Mouse (Mus musculus): ENCODE data around the gene Unc5b. TPM values are rescaled to one million over a fixed set of nuclear protein-coding genes. Genes with fewer than 3 reads are reported as not detected.

Unc5b gene
- polyA plus RNA-seq, 1 experiment from 2014 or later = 2.3 TPM

DNA sequence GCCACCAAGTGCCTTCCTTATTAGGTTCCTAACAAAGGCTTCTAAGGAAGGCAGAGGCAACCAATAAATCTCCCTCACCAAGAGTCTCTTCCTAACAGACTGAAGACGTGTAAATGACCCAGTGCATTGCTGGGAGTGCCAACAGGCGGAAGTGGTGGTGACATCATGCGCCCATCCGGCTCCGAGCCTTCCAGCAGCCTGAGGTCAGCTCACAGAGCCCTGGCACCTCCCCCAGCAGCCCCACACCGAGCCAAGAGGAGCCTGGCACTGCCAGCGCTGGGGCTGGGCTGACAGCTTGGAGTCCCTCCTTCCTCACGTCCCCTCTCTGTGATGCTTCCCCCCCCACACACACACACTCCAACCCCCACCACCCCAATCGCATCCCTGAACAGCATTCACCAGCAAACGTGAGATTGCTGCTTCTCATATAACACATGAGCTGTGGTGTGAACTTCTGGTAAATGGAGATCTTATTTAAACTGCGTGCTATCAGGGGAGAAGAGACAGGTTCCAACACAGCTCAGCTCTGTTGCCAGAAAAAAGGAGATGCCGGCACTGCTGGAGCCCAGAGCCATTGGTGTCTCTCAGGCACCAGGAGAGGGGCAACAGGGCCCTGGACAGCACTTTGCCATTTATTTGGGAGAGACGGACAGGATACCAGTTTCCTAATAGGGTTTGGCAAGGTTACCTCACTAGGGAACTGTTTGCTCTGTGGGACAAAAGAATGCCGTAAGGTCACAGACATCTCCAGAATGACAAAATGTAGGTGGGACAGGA lies 14.3 kb downstream of the Unc5b start:
- 45% methylated on average over 14 of the region's 14 CpGs for whole genome bisulfite sequencing
- Histone ChIP-seq H3K4me2 (replicated peaks; ENCODE audit: low read depth, low read length) (no peak overlapping the region), H3K36me3 (ENCODE audit: control insufficient read depth, insufficient read depth, low read length) (no peaks in the 10 kb centered on the region), H3K27me3 (ENCODE audit: control insufficient read depth, insufficient read depth, low read length) (peaks cover 17% of the 10 kb centered on the region), H3K4me1 (replicated peaks; ENCODE audit: control insufficient read depth, insufficient read depth, low read length) (peaks cover 18% of the 10 kb centered on the region), H3K9ac (ENCODE audit: low read depth, low read length) (no peak overlapping the region), H3K4me3 (ENCODE audit: low read depth, low read length) (no peak overlapping the region), H3K9me3 (ENCODE audit: control insufficient read depth, low read length) (no peaks in the 10 kb centered on the region), H3K27ac (ENCODE audit: low read depth, low read length) (0 out of 2 replicates have a peak overlapping the region, but pooled peaks have one; percentile 36)
- ATAC-seq (ENCODE audit: low FRiP score) (no peak), DNase-seq (ENCODE audit: low spot score) (no peak)

DNA sequence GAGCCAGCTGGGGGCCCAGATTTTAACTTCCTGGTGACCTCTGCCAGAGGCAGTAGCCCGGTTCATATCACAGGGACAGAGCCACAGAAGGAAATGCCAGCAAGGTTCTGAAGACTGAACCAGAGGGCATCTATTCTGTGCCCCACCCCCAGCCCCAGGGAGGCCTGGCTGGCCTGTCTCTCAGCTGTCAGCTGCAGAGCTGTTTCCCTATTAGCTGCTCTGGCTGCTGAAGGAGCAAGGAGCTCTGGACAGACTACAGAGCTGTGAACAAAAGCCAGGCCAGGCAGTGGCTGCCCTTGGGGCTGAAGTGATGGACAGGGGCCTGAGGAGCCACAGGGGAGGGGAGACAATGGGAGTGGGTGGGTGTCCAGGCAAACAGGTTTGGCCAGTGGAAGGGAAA lies 15.5 kb downstream of the Unc5b start:
- DNase-seq (ENCODE audit: low spot score) (no peak), ATAC-seq (ENCODE audit: low FRiP score) (peak; percentile 36)
- Histone ChIP-seq H3K4me2 (replicated peaks; ENCODE audit: low read depth, low read length) (no peak overlapping the region), H3K27me3 (ENCODE audit: control insufficient read depth, insufficient read depth, low read length) (peaks cover 17% of the 10 kb centered on the region), H3K36me3 (ENCODE audit: control insufficient read depth, insufficient read depth, low read length) (no peaks in the 10 kb centered on the region), H3K4me3 (ENCODE audit: low read depth, low read length) (no peak overlapping the region), H3K9me3 (ENCODE audit: control insufficient read depth, low read length) (no peaks in the 10 kb centered on the region), H3K27ac (ENCODE audit: low read depth, low read length) (peak overlapping the region; percentile 39; the same call in 1 of the 2 replicates), H3K4me1 (replicated peaks; ENCODE audit: control insufficient read depth, insufficient read depth, low read length) (peaks cover 18% of the 10 kb centered on the region), H3K9ac (ENCODE audit: low read depth, low read length) (peak overlapping the region; percentile 11; the same call in 1 of the 2 replicates)
- WGBS = 5% methylated on average over 1 of the region's 1 CpGs

DNA sequence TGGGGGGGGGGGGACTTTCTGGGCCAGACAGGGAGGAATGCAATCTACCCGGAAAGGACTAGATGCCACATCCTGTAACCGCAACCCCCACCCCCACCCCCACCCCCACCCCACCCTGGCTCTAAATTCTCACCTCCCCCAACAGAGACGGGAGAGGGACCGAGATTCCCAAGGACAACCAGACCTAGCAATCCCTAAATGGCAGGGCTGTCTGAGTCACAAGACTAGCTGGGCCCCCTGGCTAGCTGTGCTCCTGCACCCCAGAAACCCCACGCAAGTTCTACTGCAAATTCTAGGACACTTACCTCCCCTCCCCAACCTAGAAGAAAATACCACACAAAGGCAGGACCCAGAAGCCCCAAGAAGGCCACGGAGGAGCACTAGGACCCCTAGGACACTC lies 16.3 kb downstream of the Unc5b start:
- DNase-seq (ENCODE audit: low spot score) (no peak), ATAC-seq (ENCODE audit: low FRiP score) (no peak)
- H3K36me3 ChIP-seq (ENCODE audit: control insufficient read depth, insufficient read depth, low read length) = no peaks in the 10 kb centered on the region
- no peak overlapping the region for H3K4me3 ChIP-seq (ENCODE audit: low read depth, low read length)
- peaks cover 17% of the 10 kb centered on the region for H3K27me3 ChIP-seq (ENCODE audit: control insufficient read depth, insufficient read depth, low read length)
- peaks cover 18% of the 10 kb centered on the region for H3K4me1 ChIP-seq (replicated peaks; ENCODE audit: control insufficient read depth, insufficient read depth, low read length)
- 15% methylated on average over 6 of the region's 6 CpGs for WGBS
- no peak overlapping the region for H3K4me2 ChIP-seq (replicated peaks; ENCODE audit: low read depth, low read length)
- peak overlapping the region; percentile 27; the same call in 1 of the 2 replicates for H3K27ac ChIP-seq (ENCODE audit: low read depth, low read length)
- H3K9ac ChIP-seq (ENCODE audit: low read depth, low read length) = peak overlapping the region; percentile 11; the same call in 1 of the 2 replicates
- H3K9me3 ChIP-seq (ENCODE audit: control insufficient read depth, low read length) = no peaks in the 10 kb centered on the region

DNA sequence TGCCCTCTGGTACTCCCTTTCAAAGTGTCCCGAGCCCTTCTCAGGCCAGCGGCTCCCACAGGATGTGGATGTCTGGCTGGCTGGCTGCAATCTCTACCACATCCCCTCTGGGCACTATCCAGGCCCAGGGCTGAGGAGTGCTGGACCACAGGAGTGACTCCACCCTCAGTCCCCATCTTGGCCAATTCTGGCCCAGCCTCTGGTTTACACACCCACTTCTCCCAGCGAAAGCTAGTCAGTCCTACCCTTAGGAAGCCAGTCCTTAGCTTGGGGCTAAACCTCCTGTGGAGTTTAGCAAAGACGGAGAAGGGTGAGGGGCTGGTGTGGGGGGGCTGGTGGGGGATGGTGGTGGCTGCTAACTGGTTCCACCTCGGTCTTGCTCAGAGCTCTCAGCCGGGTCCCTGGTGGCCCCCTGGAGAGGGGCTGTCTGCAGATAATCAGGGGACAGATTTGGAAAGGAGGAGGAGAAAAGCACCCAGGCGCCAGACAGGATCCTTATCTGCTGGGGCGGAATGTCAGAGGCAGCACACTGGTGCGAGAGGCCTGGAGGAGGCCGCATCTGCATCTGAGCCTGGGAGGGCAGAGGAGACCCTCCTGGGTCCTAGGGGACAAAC lies 16.8 kb downstream of the Unc5b start:
- Histone ChIP-seq H3K4me2 (replicated peaks; ENCODE audit: low read depth, low read length) (no peak overlapping the region), H3K9ac (ENCODE audit: low read depth, low read length) (no peak overlapping the region), H3K27me3 (ENCODE audit: control insufficient read depth, insufficient read depth, low read length) (peaks cover 17% of the 10 kb centered on the region), H3K27ac (ENCODE audit: low read depth, low read length) (peak overlapping the region; percentile 25), H3K36me3 (ENCODE audit: control insufficient read depth, insufficient read depth, low read length) (no peaks in the 10 kb centered on the region), H3K9me3 (ENCODE audit: control insufficient read depth, low read length) (no peaks in the 10 kb centered on the region), H3K4me3 (ENCODE audit: low read depth, low read length) (no peak overlapping the region), H3K4me1 (replicated peaks; ENCODE audit: control insufficient read depth, insufficient read depth, low read length) (peaks cover 18% of the 10 kb centered on the region)
- DNase-seq (ENCODE audit: low spot score) (no peak), ATAC-seq (ENCODE audit: low FRiP score) (peak; percentile 45)
- WGBS = 10% methylated on average over 10 of the region's 10 CpGs

DNA sequence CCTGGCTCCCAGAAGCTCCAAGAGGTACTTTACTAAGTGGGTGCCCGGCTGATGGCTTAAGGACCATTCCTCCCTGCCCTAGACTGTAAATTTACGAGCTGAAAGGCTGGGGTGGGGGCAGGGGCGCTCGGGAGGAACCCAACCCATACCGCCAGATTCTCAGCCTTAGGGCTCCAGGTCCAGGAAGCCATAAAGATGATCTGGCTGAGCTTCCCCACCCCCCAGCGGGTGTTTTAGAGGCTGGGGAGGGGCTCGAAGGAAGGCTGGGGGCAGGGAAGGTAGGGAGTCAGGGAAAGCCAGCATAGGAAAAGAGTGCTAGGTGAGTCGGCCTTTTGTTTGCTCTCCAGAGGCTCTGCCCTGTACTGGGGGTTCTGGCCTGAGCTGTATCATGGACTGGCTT lies 17.8 kb downstream of the Unc5b start:
- Histone ChIP-seq H3K4me1 (replicated peaks; ENCODE audit: control insufficient read depth, insufficient read depth, low read length) (peaks cover 18% of the 10 kb centered on the region), H3K36me3 (ENCODE audit: control insufficient read depth, insufficient read depth, low read length) (no peaks in the 10 kb centered on the region), H3K4me3 (ENCODE audit: low read depth, low read length) (no peak overlapping the region), H3K27ac (ENCODE audit: low read depth, low read length) (no peak overlapping the region; the same call in 1 of the 2 replicates), H3K27me3 (ENCODE audit: control insufficient read depth, insufficient read depth, low read length) (peaks cover 17% of the 10 kb centered on the region), H3K4me2 (replicated peaks; ENCODE audit: low read depth, low read length) (no peak overlapping the region), H3K9ac (ENCODE audit: low read depth, low read length) (no peak overlapping the region), H3K9me3 (ENCODE audit: control insufficient read depth, low read length) (no peaks in the 10 kb centered on the region)
- ATAC-seq (ENCODE audit: low FRiP score) = no peak
- DNase-seq (ENCODE audit: low spot score) = no peak
- 16% methylated on average over 8 of the region's 8 CpGs for WGBS

DNA sequence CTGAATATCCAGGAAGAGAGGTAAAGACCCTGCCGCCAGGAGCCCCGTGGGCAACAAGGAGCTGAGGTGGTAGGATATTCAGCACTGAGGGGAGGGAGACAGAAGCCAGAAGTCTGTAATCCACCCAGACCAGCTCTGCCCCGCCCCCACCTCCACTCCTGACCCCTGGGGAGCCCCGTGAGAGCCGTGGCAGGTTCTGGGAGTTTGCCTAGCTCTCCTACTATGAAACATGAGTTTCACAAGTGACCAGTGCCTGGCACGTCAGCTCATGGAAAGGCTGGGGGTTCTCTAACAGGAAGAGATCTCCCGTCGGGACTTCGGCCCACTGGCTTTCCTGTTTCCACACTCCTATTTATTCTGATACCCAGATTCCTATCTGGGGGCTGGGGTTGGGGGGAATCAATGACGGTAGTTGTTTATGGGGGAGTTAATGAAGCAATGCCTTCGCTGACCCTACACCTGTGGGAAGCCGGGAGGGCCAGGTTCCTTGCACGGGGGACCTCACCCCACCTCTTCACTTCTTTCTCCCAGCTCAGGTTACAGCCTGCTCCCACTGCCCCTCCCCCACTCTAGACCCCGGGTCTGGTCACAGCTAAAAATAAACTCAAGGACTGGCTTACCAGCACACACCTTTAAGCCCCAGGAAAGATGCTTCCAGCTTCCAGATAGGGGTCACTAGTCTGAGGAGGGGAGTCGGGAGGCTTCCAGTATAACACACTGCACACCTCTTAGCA lies 19.4 kb downstream of the Unc5b start:
- Histone ChIP-seq H3K27ac (ENCODE audit: low read depth, low read length) (no peak overlapping the region), H3K9ac (ENCODE audit: low read depth, low read length) (no peak overlapping the region), H3K4me3 (ENCODE audit: low read depth, low read length) (no peak overlapping the region), H3K4me2 (replicated peaks; ENCODE audit: low read depth, low read length) (0 out of 2 replicates have a peak overlapping the region, but pooled peaks have one; percentile 3), H3K4me1 (replicated peaks; ENCODE audit: control insufficient read depth, insufficient read depth, low read length) (peaks cover 18% of the 10 kb centered on the region), H3K9me3 (ENCODE audit: control insufficient read depth, low read length) (no peaks in the 10 kb centered on the region), H3K27me3 (ENCODE audit: control insufficient read depth, insufficient read depth, low read length) (peaks cover 17% of the 10 kb centered on the region), H3K36me3 (ENCODE audit: control insufficient read depth, insufficient read depth, low read length) (no peaks in the 10 kb centered on the region)
- no peak for ATAC-seq (ENCODE audit: low FRiP score)
- 10% methylated on average over 15 of the region's 15 CpGs for WGBS
- no peak for DNase-seq (ENCODE audit: low spot score)

DNA sequence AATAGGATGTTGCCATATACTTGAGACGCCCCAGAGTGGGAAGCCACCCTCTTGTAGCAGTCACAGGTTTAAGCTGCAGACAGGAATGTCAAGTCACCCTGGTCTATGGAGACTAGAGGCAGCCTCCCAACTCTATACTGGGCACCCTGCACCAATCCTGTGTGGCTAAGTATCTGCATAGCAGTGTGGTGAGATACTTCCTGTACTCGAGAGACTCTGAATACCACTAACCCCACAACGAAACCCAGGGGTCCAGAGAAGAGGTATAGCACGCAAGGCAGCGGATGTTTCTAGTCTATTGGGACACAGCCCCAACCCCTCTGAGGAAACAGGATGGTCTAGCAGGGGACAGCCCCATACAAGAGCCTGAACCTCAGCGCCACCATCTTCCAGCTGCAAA lies 22.9 kb downstream of the Unc5b start:
- no peak overlapping the region for H3K4me2 ChIP-seq (replicated peaks; ENCODE audit: low read depth, low read length)
- no peak overlapping the region for H3K9ac ChIP-seq (ENCODE audit: low read depth, low read length)
- H3K4me3 ChIP-seq (ENCODE audit: low read depth, low read length) = no peak overlapping the region
- no peaks in the 10 kb centered on the region for H3K36me3 ChIP-seq (ENCODE audit: control insufficient read depth, insufficient read depth, low read length)
- H3K27me3 ChIP-seq (ENCODE audit: control insufficient read depth, insufficient read depth, low read length) = peaks cover 13% of the 10 kb centered on the region
- ATAC-seq (ENCODE audit: low FRiP score) (no peak), DNase-seq (ENCODE audit: low spot score) (no peak)
- H3K9me3 ChIP-seq (ENCODE audit: control insufficient read depth, low read length) = no peaks in the 10 kb centered on the region
- peaks cover 4% of the 10 kb centered on the region; the same call in 1 of the 2 replicates for H3K4me1 ChIP-seq (replicated peaks; ENCODE audit: control insufficient read depth, insufficient read depth, low read length)
- 74% methylated on average over 6 of the region's 6 CpGs for WGBS
- H3K27ac ChIP-seq (ENCODE audit: low read depth, low read length) = no peak overlapping the region

DNA sequence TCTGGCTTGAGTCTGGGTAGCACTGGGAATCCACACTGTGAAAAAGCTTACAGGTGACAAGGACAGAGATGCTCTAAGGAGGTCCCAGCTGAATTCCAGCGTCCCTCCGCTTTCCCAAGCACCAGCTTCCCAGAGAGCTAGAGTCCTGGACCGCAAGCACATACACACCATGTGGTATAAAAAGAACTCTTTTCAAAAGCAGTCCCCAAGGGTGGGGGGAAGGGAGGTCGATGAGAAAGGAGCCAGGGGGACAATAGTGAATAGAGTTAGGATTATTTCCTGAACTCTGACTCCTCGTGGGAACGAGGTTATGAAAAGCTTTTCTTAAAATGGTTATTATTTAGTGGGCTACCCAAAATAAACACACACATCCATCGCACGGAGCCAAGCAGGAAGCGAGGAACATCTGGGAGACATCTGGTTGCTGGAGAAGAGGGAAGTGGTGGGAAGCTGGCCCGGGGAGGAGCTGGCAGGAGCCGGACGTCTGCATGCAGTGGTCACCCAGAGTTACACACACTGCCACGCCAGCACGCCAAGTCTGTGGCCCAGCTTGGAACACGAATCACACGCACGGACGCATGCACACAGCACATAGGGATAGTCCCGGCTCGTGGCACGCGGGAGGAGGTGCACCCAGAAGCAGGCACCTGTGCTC lies 23.7 kb downstream of the Unc5b start:
- Histone ChIP-seq H3K9me3 (ENCODE audit: control insufficient read depth, low read length) (no peaks in the 10 kb centered on the region), H3K27me3 (ENCODE audit: control insufficient read depth, insufficient read depth, low read length) (peaks cover 5% of the 10 kb centered on the region; the same call in 1 of the 2 replicates), H3K9ac (ENCODE audit: low read depth, low read length) (no peak overlapping the region), H3K4me2 (replicated peaks; ENCODE audit: low read depth, low read length) (no peak overlapping the region), H3K27ac (ENCODE audit: low read depth, low read length) (no peak overlapping the region), H3K4me3 (ENCODE audit: low read depth, low read length) (no peak overlapping the region), H3K36me3 (ENCODE audit: control insufficient read depth, insufficient read depth, low read length) (no peaks in the 10 kb centered on the region), H3K4me1 (replicated peaks; ENCODE audit: control insufficient read depth, insufficient read depth, low read length) (peaks cover 4% of the 10 kb centered on the region; the same call in 1 of the 2 replicates)
- ATAC-seq (ENCODE audit: low FRiP score) (peak; percentile 14; the same call in 1 of the 2 replicates), DNase-seq (ENCODE audit: low spot score) (no peak)
- WGBS = 51% methylated on average over 22 of the region's 22 CpGs

Data from hindbrain, embryonic 11.5 days (tissue).